Comparison of ENCODE assay signal across 10 mouse cellular contexts in genomic region chr5:113643107-113643848, GRCm38 (mm10). TPM values are rescaled to one million over a fixed set of nuclear protein-coding genes. Genes with fewer than 3 reads are reported as not detected.
DNase-seq lines count a peak whose midpoint lies in the region; ATAC-seq and TF ChIP-seq lines count a peak whose summit lies in the region.
"Had no signal": no experiment of that assay in that cellular context is flagged by ENCODE, and none has a peak within 500 bp of the region (broad histone marks: within the 10 kb centered on the region; RNA-seq: fewer than 3 reads in every experiment).

No protein-coding gene starts in this region.

- no peak overlapping the region for H3K4me3 ChIP-seq in intestine, embryonic 14.5 days (ENCODE audit: low read depth, low read length)
- no peak overlapping the region for H3K4me3 ChIP-seq in intestine, postnatal 0 days (ENCODE audit: low read depth, low read length)
- H3K4me3 ChIP-seq in forebrain, postnatal 0 days (ENCODE audit: low read depth, low read length) = 0 out of 2 replicates have a peak overlapping the region, but pooled peaks have one; percentile 4
- H3K4me3 ChIP-seq in neural tube, embryonic 13.5 days = peak overlapping the region; percentile 22
- H3K4me3 ChIP-seq: liver, embryonic 13.5 days had no signal

- intact Hi-C loops in left cerebral cortex, postnatal 36 days (cut with DNase I) = no loop called here

- H3K36me3 ChIP-seq in intestine, embryonic 14.5 days (ENCODE audit: control insufficient read depth, insufficient read depth, low read length) = no peaks in the 10 kb centered on the region
- no peaks in the 10 kb centered on the region for H3K36me3 ChIP-seq in intestine, postnatal 0 days (ENCODE audit: control insufficient read depth, insufficient read depth)
- H3K36me3 ChIP-seq in forebrain, postnatal 0 days (ENCODE audit: insufficient read depth) = no peaks in the 10 kb centered on the region
- H3K36me3 ChIP-seq in neural tube, embryonic 13.5 days = no peaks in the 10 kb centered on the region
- H3K36me3 ChIP-seq: liver, embryonic 13.5 days had no signal

- no peak for DNase-seq in intestine, embryonic 14.5 days (ENCODE audit: low spot score)
- DNase-seq in cerebellum, adult 11 months = peak; percentile 74
- peak; percentile 84 for DNase-seq in forebrain, postnatal 0 days
- peak; percentile 35 to 37 for DNase-seq in left cerebral cortex, postnatal 36 days (ENCODE audit: low spot score in 2 of 2)
- DNase-seq in adrenal gland, adult 2 months = no peak
- DNase-seq in urinary bladder, postnatal 4 days (ENCODE audit: low spot score in 2 of 2) = no peak
- DNase-seq: liver, embryonic 13.5 days had no signal

- peaks cover 4% of the 10 kb centered on the region; the same call in 1 of the 2 replicates for H3K4me1 ChIP-seq in intestine, embryonic 14.5 days (replicated peaks; ENCODE audit: control insufficient read depth, insufficient read depth, low read length)
- H3K4me1 ChIP-seq in intestine, postnatal 0 days (replicated peaks; ENCODE audit: control insufficient read depth, insufficient read depth, low read length) = no peaks in the 10 kb centered on the region
- 0 out of 2 replicates have a peak, but pooled peaks cover 5% of the 10 kb centered on the region for H3K4me1 ChIP-seq in forebrain, postnatal 0 days (ENCODE audit: insufficient read depth)
- peaks cover 21% of the 10 kb centered on the region for H3K4me1 ChIP-seq in neural tube, embryonic 13.5 days (replicated peaks)
- H3K4me1 ChIP-seq: liver, embryonic 13.5 days had no signal

- H3K27me3 ChIP-seq in intestine, embryonic 14.5 days (replicated peaks; ENCODE audit: control insufficient read depth, insufficient read depth, low read length) = no peaks in the 10 kb centered on the region
- H3K27me3 ChIP-seq in intestine, postnatal 0 days (replicated peaks; ENCODE audit: control insufficient read depth, insufficient read depth, low read length) = no peaks in the 10 kb centered on the region
- no peaks in the 10 kb centered on the region for H3K27me3 ChIP-seq in forebrain, postnatal 0 days (ENCODE audit: insufficient read depth, low read length)
- H3K27me3 ChIP-seq in neural tube, embryonic 13.5 days = 0 out of 2 replicates have a peak, but pooled peaks cover 5% of the 10 kb centered on the region
- H3K27me3 ChIP-seq: liver, embryonic 13.5 days had no signal

- no peak for TF ChIP-seq CTCF in intestine, postnatal 0 days (IDR thresholded peaks at IDR 0.05; ENCODE audit: low read depth)
- no peak for TF ChIP-seq CTCF in forebrain, postnatal 0 days (IDR thresholded peaks at IDR 0.05; ENCODE audit: low read depth)

- H3K9me3 ChIP-seq in intestine, embryonic 14.5 days (ENCODE audit: control insufficient read depth, low read length) = no peaks in the 10 kb centered on the region
- H3K9me3 ChIP-seq in intestine, postnatal 0 days (ENCODE audit: control insufficient read depth) = no peaks in the 10 kb centered on the region
- no peaks in the 10 kb centered on the region for H3K9me3 ChIP-seq in forebrain, postnatal 0 days (ENCODE audit: low read length)
- no peaks in the 10 kb centered on the region for H3K9me3 ChIP-seq in neural tube, embryonic 13.5 days
- H3K9me3 ChIP-seq: liver, embryonic 13.5 days had no signal

- no peak overlapping the region for H3K27ac ChIP-seq in intestine, embryonic 14.5 days (ENCODE audit: low read depth)
- H3K27ac ChIP-seq in intestine, postnatal 0 days (ENCODE audit: low read depth, low read length) = no peak overlapping the region
- no peak overlapping the region for H3K27ac ChIP-seq in forebrain, postnatal 0 days (ENCODE audit: low read depth, low read length)
- no peak overlapping the region for H3K27ac ChIP-seq in neural tube, embryonic 13.5 days (replicated peaks)
- H3K27ac ChIP-seq: liver, embryonic 13.5 days had no signal

- peak overlapping the region; percentile 15; the same call in 1 of the 2 replicates for H3K4me2 ChIP-seq in intestine, embryonic 14.5 days (ENCODE audit: low read length)
- H3K4me2 ChIP-seq in intestine, postnatal 0 days (replicated peaks; ENCODE audit: low read depth) = no peak overlapping the region
- H3K4me2 ChIP-seq in forebrain, postnatal 0 days (ENCODE audit: low read depth) = peak overlapping the region; percentile 41
- H3K4me2 ChIP-seq in neural tube, embryonic 13.5 days = peak overlapping the region; percentile 48
- H3K4me2 ChIP-seq: liver, embryonic 13.5 days had no signal

- WGBS in intestine, embryonic 14.5 days = 48% methylated on average over 18 of the region's 18 CpGs
- 58% methylated on average over 18 of the region's 18 CpGs for WGBS in intestine, postnatal 0 days
- 39% methylated on average over 18 of the region's 18 CpGs for WGBS in forebrain, postnatal 0 days
- 48% methylated on average over 18 of the region's 18 CpGs for WGBS in neural tube, embryonic 13.5 days

- no peak overlapping the region for H3K9ac ChIP-seq in intestine, embryonic 14.5 days (ENCODE audit: low read length)
- H3K9ac ChIP-seq in intestine, postnatal 0 days (ENCODE audit: low read depth, low read length) = no peak overlapping the region
- 0 out of 2 replicates have a peak overlapping the region, but pooled peaks have one; percentile 6 for H3K9ac ChIP-seq in forebrain, postnatal 0 days
- 0 out of 2 replicates have a peak overlapping the region, but pooled peaks have one; percentile 50 for H3K9ac ChIP-seq in neural tube, embryonic 13.5 days
- H3K9ac ChIP-seq: liver, embryonic 13.5 days had no signal

- ATAC-seq in intestine, embryonic 14.5 days (replicated peaks; ENCODE audit: low FRiP score, low TSS enrichment, low read depth) = no peak
- ATAC-seq in intestine, postnatal 0 days = no peak; the same call in 1 of the 2 replicates
- peak; percentile 99 for ATAC-seq in forebrain, postnatal 0 days
- peak; percentile 91 for ATAC-seq in neural tube, embryonic 13.5 days (ENCODE audit: low read depth)
- ATAC-seq: Patski had no signal

RNA-seq across cellular contexts. Expression of gene Cmklr1, which starts 6.9 kb away (rescaled TPM):
- 1.6 and 2.4 TPM in 2 replicates for polyA plus RNA-seq in intestine, embryonic 14.5 days (2014; fragmentation: Nextera tagmentation; extraction: Ambion mirVana)
- polyA plus RNA-seq in intestine, postnatal 0 days (2015; fragmentation: Nextera tagmentation; extraction: Ambion mirVana) = 2.1 and 2.9 TPM in 2 replicates
- 0.92 and 2.7 TPM in 2 replicates for total RNA-seq in forebrain, postnatal 0 days (2014; rRNA removed)
- polyA plus RNA-seq in forebrain, postnatal 0 days (2015; fragmentation: Nextera tagmentation; extraction: Ambion mirVana) = 0.72 and 1.4 TPM in 2 replicates
- 1 to 10 TPM; 2.8 to 7.7 TPM for total RNA-seq in left cerebral cortex, postnatal 36 days (2021)
- polyA plus RNA-seq in neural tube, embryonic 13.5 days (2015; fragmentation: Nextera tagmentation; extraction: Ambion mirVana) = 2.2 and 2.6 TPM in 2 replicates
- 10 to 100 TPM; 25.3 to 25.7 TPM for total RNA-seq in adrenal gland, adult 2 months (2021)
- 61.3 and 75.6 TPM in 2 replicates for polyA plus RNA-seq in adrenal gland, adult 2 months (2012; rRNA removed)
- polyA plus RNA-seq: Patski had no signal

Comparison
In these comparisons a context has a peak if more than half of its experiments do, and no peak if none do; other contexts are left out.
1. ATAC-seq: peak in forebrain, postnatal 0 days (single experiment) and neural tube, embryonic 13.5 days (single experiment); none in intestine, embryonic 14.5 days (single experiment) and intestine, postnatal 0 days (single experiment).
2. DNase-seq: peak in cerebellum, adult 11 months (single experiment), forebrain, postnatal 0 days (single experiment) and left cerebral cortex, postnatal 36 days (2 of 2); none in intestine, embryonic 14.5 days (single experiment), adrenal gland, adult 2 months (single experiment) and urinary bladder, postnatal 4 days (0 of 2).
3. H3K4me3 ChIP-seq: peak in forebrain, postnatal 0 days (single experiment) and neural tube, embryonic 13.5 days (single experiment); none in intestine, embryonic 14.5 days (single experiment) and intestine, postnatal 0 days (single experiment).
4. H3K9ac ChIP-seq: peak in forebrain, postnatal 0 days (single experiment) and neural tube, embryonic 13.5 days (single experiment); none in intestine, embryonic 14.5 days (single experiment) and intestine, postnatal 0 days (single experiment).
5. RNA of gene Cmklr1, which starts 6.9 kb away (polyA plus RNA-seq): 61.3 to 75.6 TPM in adrenal gland, adult 2 months; 2.2 to 2.6 TPM in neural tube, embryonic 13.5 days, 1.6 to 2.4 TPM in intestine, embryonic 14.5 days, 2.1 to 2.9 TPM in intestine, postnatal 0 days and 0.72 to 1.4 TPM in forebrain, postnatal 0 days; every median in the first group is over 10 times any median in the second.